Mouse (Mus musculus) ES-Bruce4 (cell line): ENCODE data around the gene Hypk. TPM values are rescaled to one million over a fixed set of nuclear protein-coding genes. Genes with fewer than 3 reads are reported as not detected.

Experiments
- H3K27ac ChIP-seq: 2 replicates; pipeline ENCODE4 v1.5.1; 2012; ENCODE audit warnings: low read length, inconsistent platforms; ENCODE audit not compliant: insufficient read depth
- H3K27me3 ChIP-seq: 2 replicates; pipeline ENCODE4 v1.6.1; 2012; ENCODE audit warnings: mild to moderate bottlenecking, low read length, inconsistent platforms; ENCODE audit not compliant: control insufficient read depth, poor library complexity, insufficient read depth, severe bottlenecking
- H3K36me3 ChIP-seq: 2 replicates; pipeline ENCODE4 v1.6.1; 2012; ENCODE audit warnings: inconsistent platforms, mild to moderate bottlenecking, low read length, moderate library complexity; ENCODE audit not compliant: control insufficient read depth, poor library complexity, insufficient read depth, severe bottlenecking
- H3K4me1 ChIP-seq: one replicate; pipeline ENCODE4 v1.8.1; 2011; ENCODE audit warnings: low read length; ENCODE audit not compliant: control insufficient read depth, insufficient read depth
- H3K4me3 ChIP-seq: 2 replicates; pipeline ENCODE4 v1.5.1; 2011; ENCODE audit warnings: low read depth, mild to moderate bottlenecking, low read length
- H3K9ac ChIP-seq: 2 replicates; pipeline ENCODE4 v1.6.1; 2012; ENCODE audit warnings: low read depth, mild to moderate bottlenecking, inconsistent platforms; ENCODE audit not compliant: poor library complexity, severe bottlenecking
- H3K9me3 ChIP-seq: replicated peaks from 2 replicates; pipeline ENCODE4 v1.6.1; 2012; ENCODE audit warnings: mild to moderate bottlenecking, low read length, inconsistent platforms; ENCODE audit not compliant: control insufficient read depth, poor library complexity, insufficient read depth, severe bottlenecking
- CTCF ChIP-seq: IDR thresholded peaks from one replicate; pipeline ENCODE4 v1.8.1; 2011; ENCODE audit warnings: low read depth, low read length
- EP300 ChIP-seq: IDR thresholded peaks from 2 replicates; pipeline ENCODE4 v1.6.1; 2011; ENCODE audit warnings: low read depth, low read length; ENCODE audit not compliant: insufficient read depth
- POLR2A ChIP-seq: IDR thresholded peaks from one replicate; pipeline ENCODE4 v1.8.1; 2011; ENCODE audit warnings: low read length; ENCODE audit not compliant: insufficient read depth
- polyA plus RNA-seq: library from polyadenylated mRNA; stranded (reverse); fragments of >200 nt; gene quantifications from 2 replicates; pipeline ENCODE4 v1.2.4, GENCODE M21; 2011; ENCODE audit warnings: low read depth; ENCODE audit not compliant: missing spikeins, insufficient read depth, insufficient read length

The Hypk gene
- polyA plus RNA-seq, 1 experiment: 102 TPM

DNA sequence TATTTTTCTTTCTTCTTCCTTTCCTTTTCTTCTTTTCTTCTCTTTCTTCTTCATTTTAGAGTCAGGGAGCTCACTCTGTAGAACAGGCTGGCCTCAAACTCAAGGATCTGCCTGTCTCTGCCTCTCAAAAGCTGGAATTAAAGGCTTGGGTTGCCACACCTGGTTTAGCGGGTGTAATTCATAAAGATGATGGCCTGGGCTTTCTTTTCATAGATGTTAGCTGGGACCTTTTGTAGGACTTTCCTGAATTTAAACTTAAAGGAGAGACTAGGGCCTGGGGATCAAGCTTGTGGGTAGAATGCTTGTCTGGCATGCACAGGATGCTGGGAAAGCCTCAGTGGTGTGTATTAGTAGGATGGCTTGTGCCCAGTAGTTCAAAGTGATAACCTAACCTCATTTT, 8.9 kb upstream of the Hypk start, which contains the start of gene Ell3:
Gene Ell3, minus strand, starts transcription at position 101 of the 400 bp plus-strand sequence.
- Histone ChIP-seq H3K27ac (no peak within 1 kb of the TSS), H3K9ac (peak within 1 kb of the TSS; percentile 58), H3K9me3 (no peaks in the 10 kb centered on the region), H3K27me3 (no peaks in the 10 kb centered on the region), H3K4me3 (no peak within 1 kb of the TSS), H3K36me3 (peaks cover 5% of the 10 kb centered on the region), H3K4me1 (no peaks in the 10 kb centered on the region)
- TF ChIP-seq EP300 (no peak), POLR2A (no peak)

DNA sequence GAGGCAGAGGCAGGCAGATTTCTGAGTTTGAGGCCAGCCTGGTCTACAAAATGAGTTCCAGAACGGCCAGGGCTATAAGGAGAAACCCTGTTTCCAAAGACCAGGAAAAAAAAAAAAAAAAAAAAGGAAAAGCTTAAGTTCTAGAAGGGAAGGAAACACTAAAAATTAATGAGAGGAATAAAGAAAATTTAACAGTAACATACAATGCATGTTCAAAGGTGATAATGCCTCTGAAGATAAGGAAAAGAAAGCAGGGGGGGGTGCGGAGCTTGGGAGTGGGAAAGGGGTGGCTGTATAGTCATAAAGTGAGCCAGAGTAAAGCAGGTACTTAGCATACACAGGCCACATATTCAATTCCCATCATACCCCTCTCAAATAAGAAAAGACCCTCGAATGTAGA, 8.0 kb upstream of the Hypk start:
- no peaks in the 10 kb centered on the region for H3K27me3 ChIP-seq
- TF ChIP-seq POLR2A (no peak), EP300 (no peak), CTCF (no peak)
- no peak overlapping the region for H3K9ac ChIP-seq
- no peaks in the 10 kb centered on the region for H3K4me1 ChIP-seq
- H3K4me3 ChIP-seq: no peak overlapping the region
- H3K27ac ChIP-seq: no peak overlapping the region
- H3K36me3 ChIP-seq: no peaks in the 10 kb centered on the region
- no peaks in the 10 kb centered on the region for H3K9me3 ChIP-seq

DNA sequence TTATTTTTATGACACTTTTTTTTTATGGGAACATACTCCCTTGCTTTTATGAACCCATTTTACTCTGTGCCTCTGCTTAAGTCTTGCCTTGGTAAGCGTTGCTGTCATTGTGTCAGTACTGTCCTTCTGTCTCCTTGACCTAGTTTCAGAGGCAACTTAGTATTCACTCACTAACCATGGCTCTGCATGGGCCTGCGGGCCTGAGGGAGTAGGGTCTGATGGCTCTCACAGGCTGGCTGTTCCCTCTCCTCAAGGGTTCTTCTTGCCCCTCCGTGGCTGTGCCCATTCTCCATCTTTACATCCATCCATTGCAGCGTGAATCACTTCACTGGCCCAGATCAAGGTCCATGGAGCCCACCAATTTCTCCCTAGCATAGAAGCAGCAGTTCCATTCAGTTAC, 6.6 kb upstream of the Hypk start:
- no peak overlapping the region for H3K27ac ChIP-seq
- no peaks in the 10 kb centered on the region for H3K27me3 ChIP-seq
- H3K9ac ChIP-seq: no peak overlapping the region
- peaks cover 6% of the 10 kb centered on the region for H3K36me3 ChIP-seq
- H3K9me3 ChIP-seq: no peaks in the 10 kb centered on the region
- no peak overlapping the region for H3K4me3 ChIP-seq
- TF ChIP-seq POLR2A: no peak
- TF ChIP-seq EP300: no peak
- no peak for TF ChIP-seq CTCF
- no peaks in the 10 kb centered on the region for H3K4me1 ChIP-seq

DNA sequence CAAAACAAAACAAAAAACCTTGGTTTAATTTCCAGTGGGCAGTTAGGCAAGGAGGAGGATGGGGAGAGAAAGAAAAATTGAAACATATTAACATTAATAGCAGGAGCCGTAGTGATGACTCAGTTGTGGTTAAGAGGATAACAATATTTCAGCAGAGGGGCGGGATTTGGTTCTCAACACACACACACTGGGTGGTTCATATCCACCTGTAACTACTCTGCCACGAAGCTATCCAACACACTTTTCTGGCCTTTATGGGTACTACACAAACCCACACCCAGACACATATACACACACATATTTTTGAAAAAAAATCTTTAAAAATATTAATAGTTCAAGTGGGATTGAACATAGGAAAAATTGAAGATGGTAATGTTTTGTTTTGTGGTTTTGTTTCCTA, 6.1 kb upstream of the Hypk start:
- Histone ChIP-seq H3K4me1 (no peaks in the 10 kb centered on the region), H3K9ac (no peak overlapping the region), H3K9me3 (no peaks in the 10 kb centered on the region), H3K27ac (no peak overlapping the region), H3K36me3 (peaks cover 9% of the 10 kb centered on the region), H3K4me3 (no peak overlapping the region), H3K27me3 (no peaks in the 10 kb centered on the region)
- TF ChIP-seq EP300: no peak
- TF ChIP-seq CTCF: no peak
- no peak for TF ChIP-seq POLR2A

DNA sequence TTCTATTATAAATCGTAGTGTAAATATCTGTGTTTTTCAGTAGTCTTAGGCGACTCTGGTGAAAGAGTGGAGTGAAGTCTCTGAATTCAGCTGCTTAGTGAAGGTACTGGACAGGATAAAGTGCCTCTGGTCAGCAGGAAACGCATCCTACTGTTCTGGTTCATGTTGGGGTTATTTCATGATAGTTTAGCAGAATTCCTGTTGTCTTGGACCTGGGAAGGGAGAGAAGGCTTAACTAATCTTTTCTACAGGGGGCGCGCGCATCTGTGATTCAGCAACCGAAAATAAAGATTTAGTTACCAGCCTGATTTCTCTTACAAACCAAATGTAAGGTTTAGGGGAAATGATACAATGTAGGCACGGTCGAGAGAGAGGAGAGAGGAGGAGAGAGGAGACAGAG, 5.0 kb upstream of the Hypk start:
- Histone ChIP-seq H3K4me1 (no peaks in the 10 kb centered on the region), H3K9ac (peak overlapping the region; percentile 82), H3K27ac (peak overlapping the region; percentile 93), H3K4me3 (no peak overlapping the region), H3K27me3 (no peaks in the 10 kb centered on the region), H3K9me3 (no peaks in the 10 kb centered on the region), H3K36me3 (peaks cover 16% of the 10 kb centered on the region)
- TF ChIP-seq EP300 (no peak), POLR2A (no peak), CTCF (no peak)

DNA sequence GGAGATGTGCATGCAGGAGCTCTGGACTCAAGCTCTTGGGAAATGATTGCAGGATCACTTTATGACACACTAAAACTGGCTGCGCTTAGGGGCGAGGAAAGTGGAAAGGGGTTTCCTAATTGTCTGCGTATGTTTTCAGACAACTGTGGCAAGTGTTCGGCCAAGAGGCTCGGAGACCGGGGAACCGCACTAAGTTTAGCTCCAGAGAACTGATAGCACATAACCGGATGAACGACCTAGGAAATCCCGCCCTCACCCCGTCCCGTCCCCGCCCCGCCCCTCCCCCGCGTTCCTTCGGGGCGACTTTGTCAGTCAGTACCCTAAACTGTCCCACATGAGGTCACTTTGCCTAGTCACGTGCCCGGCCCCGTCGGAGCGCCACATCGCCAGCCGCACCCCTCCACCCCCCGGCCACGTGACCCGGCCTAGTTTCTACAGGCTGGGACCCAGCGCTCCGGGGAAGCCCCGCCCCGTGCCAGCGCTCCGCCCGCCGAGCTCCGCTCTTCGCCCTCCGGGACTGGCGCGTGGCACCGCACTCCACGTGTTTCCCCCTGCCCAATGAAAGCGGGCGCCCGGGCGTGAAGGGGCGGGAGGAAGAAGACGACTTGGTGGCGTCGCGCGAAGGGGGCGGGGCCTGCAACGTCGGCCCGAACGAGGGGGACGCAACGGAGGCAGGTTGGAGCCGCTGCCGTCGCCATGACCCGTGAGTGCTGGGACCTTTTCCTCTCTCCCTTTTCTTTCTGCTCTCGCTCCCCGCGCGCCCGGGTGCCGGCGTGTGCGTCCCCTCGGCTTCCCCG, 4.2 kb upstream of the Hypk start, which contains the start of gene Serf2:
Gene Serf2, plus strand, starts transcription at position 457 of the 797 bp plus-strand sequence.
- Histone ChIP-seq H3K9ac (peak within 1 kb of the TSS; percentile 87), H3K4me3 (peak within 1 kb of the TSS; percentile 83)
- no peak for TF ChIP-seq CTCF
- TF ChIP-seq POLR2A: peak; percentile 93
- TF ChIP-seq EP300: 0 out of 2 replicates have a peak, but pooled peaks have one; percentile 29

More for the DNA sequence above, 4.2 kb upstream of the Hypk start, which contains the start of gene Serf2:
- Histone ChIP-seq H3K36me3 (peaks cover 20% of the 10 kb centered on the region), H3K27ac (peak within 1 kb of the TSS; percentile 93), H3K27me3 (no peaks in the 10 kb centered on the region), H3K4me1 (peaks cover 2% of the 10 kb centered on the region), H3K9me3 (no peaks in the 10 kb centered on the region)
